In the genomic region with DNA sequence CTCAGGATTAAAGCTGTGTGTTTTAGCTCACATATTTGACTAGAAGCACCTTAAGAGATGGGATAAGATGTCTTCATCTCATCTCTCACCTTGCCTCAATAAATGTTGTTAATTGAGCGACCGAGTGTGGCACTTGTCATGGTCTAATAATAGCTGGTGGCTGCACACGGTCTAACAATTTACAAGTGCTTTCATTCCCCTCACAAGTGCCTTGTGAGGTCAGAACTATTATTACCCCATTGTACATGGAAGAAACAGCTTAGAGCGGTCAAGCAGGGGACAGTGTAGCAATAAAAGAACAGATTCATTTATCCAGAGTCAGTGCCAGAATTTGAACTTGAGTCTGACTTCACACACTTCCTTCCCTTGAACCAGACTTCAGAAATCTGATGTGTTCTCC, we compare ENCODE assay signal across 28 mouse cellular contexts. TPM values are rescaled to one million over a fixed set of nuclear protein-coding genes. Genes with fewer than 3 reads are reported as not detected.
DNase-seq lines count a peak whose midpoint lies in the region; ATAC-seq and TF ChIP-seq lines count a peak whose summit lies in the region.
"Had no signal": no experiment of that assay in that cellular context is flagged by ENCODE, and none has a peak within 500 bp of the region (broad histone marks: within the 10 kb centered on the region; RNA-seq: fewer than 3 reads in every experiment).

No protein-coding gene starts in this region.

- intact Hi-C loops in gastrocnemius, adult 2 months (cut with DNase I): no loop called here

- H3K4me3 ChIP-seq in gastrocnemius, adult 2 months: no peak overlapping the region
- H3K4me3 ChIP-seq in lung, postnatal 0 days (ENCODE audit: low read depth, low read length): no peak overlapping the region
- no peak overlapping the region for H3K4me3 ChIP-seq in lung, adult 2 months (replicated peaks; ENCODE audit: extremely low read depth, low read depth, low read length)
- H3K4me3 ChIP-seq in heart, embryonic 14.5 days (ENCODE audit: control insufficient read depth in 1 of 2, insufficient read depth in 1 of 2, low read depth in 1 of 2, low read length in 2 of 2): no peak overlapping the region
- H3K4me3 ChIP-seq in myocyte: no peak overlapping the region
- H3K4me3 ChIP-seq: embryonic facial prominence, embryonic 13.5 days; forebrain, embryonic 10.5 days; liver, embryonic 12.5 days; megakaryocyte, embryonic 14.5 days; midbrain, embryonic 12.5 days; neural tube, embryonic 13.5 days had no signal

- H3K79me2 ChIP-seq in myocyte (ENCODE audit: control insufficient read depth, insufficient read depth): peaks cover 25% of the 10 kb centered on the region

- no peak for DNase-seq in gastrocnemius, adult 2 months
- DNase-seq in gastrocnemius, postnatal 25 days: no peak
- peak; percentile 67 for DNase-seq in lung, postnatal 0 days (ENCODE audit: low spot score)
- no peak for DNase-seq in lung, adult 2 months
- DNase-seq in layer of hippocampus, adult 11-12 months (ENCODE audit: low spot score): no peak
- DNase-seq in kidney, adult 9 months: no peak
- DNase-seq: adrenal gland, postnatal 14 days; gastrocnemius, postnatal 10 days; kidney, adult 18-20 months; kidney, postnatal 36 days; layer of hippocampus, postnatal 36 days; left cerebral cortex, postnatal 4 days; liver, postnatal 0 days; lung, postnatal 14 days; thymus, adult 2 months; thymus, postnatal 36 days had no signal

- no peak for TF ChIP-seq CTCF in gastrocnemius, adult 2 months (IDR thresholded peaks at IDR 0.05)
- no peak for TF ChIP-seq CTCF in lung, postnatal 0 days (IDR thresholded peaks at IDR 0.05)
- TF ChIP-seq CTCF in lung, adult 2 months (IDR thresholded peaks at IDR 0.05; ENCODE audit: insufficient read depth, low read length): no peak

- H3K36me3 ChIP-seq in lung, postnatal 0 days (ENCODE audit: insufficient read depth, low read length): peaks cover 15% of the 10 kb centered on the region
- H3K36me3 ChIP-seq in heart, embryonic 14.5 days (ENCODE audit: control insufficient read depth, insufficient read depth, low read length): peaks cover 84% of the 10 kb centered on the region
- H3K36me3 ChIP-seq in myocyte (ENCODE audit: control insufficient read depth, insufficient read depth): peaks cover 68% of the 10 kb centered on the region
- H3K36me3 ChIP-seq: neural tube, embryonic 13.5 days had no signal

- TF ChIP-seq EP300 in lung, postnatal 0 days (IDR thresholded peaks at IDR 0.05): no peak

- H3K9ac ChIP-seq in lung, postnatal 0 days (replicated peaks; ENCODE audit: low read depth): no peak overlapping the region
- peak overlapping the region; percentile 51 for H3K9ac ChIP-seq in heart, embryonic 14.5 days (ENCODE audit: low read length)
- H3K9ac ChIP-seq: embryonic facial prominence, embryonic 13.5 days; liver, embryonic 12.5 days; liver, postnatal 0 days; midbrain, embryonic 12.5 days; neural tube, embryonic 13.5 days had no signal

- H3K9me3 ChIP-seq in lung, postnatal 0 days (ENCODE audit: low read length): no peaks in the 10 kb centered on the region
- no peaks in the 10 kb centered on the region for H3K9me3 ChIP-seq in heart, embryonic 14.5 days (ENCODE audit: control insufficient read depth, low read length)
- H3K9me3 ChIP-seq: embryonic facial prominence, embryonic 13.5 days; forebrain, embryonic 10.5 days; liver, embryonic 12.5 days; megakaryocyte, embryonic 14.5 days; midbrain, embryonic 12.5 days; neural tube, embryonic 13.5 days had no signal

- H3K4me1 ChIP-seq in lung, postnatal 0 days (ENCODE audit: insufficient read depth, low read depth, low read length): no peaks in the 10 kb centered on the region
- peaks cover 6% of the 10 kb centered on the region; the same call in 1 of the 2 replicates for H3K4me1 ChIP-seq in lung, adult 2 months (ENCODE audit: control insufficient read depth, insufficient read depth, low read length)
- H3K4me1 ChIP-seq in heart, embryonic 14.5 days (ENCODE audit: control insufficient read depth in 2 of 2, insufficient read depth in 2 of 2, low read length in 2 of 2): peaks cover 51 to 63% of the 10 kb centered on the region in 2 experiments
- H3K4me1 ChIP-seq: midbrain, embryonic 12.5 days had no signal

- TF ChIP-seq POLR2A in lung, adult 2 months (IDR thresholded peaks at IDR 0.05; ENCODE audit: borderline replicate concordance, extremely low read depth, low read depth, low read length): no peak
- no peak for TF ChIP-seq POLR2A in myocyte (IDR thresholded peaks at IDR 0.05; ENCODE audit: insufficient read length, low read depth)

- no peaks in the 10 kb centered on the region for H3K27me3 ChIP-seq in lung, postnatal 0 days (replicated peaks; ENCODE audit: insufficient read depth, low read length)
- no peaks in the 10 kb centered on the region for H3K27me3 ChIP-seq in heart, embryonic 14.5 days (ENCODE audit: control insufficient read depth, insufficient read depth, low read length)
- H3K27me3 ChIP-seq in myocyte (ENCODE audit: control insufficient read depth, insufficient read depth, insufficient read length): no peaks in the 10 kb centered on the region
- H3K27me3 ChIP-seq: embryonic facial prominence, embryonic 13.5 days; liver, embryonic 12.5 days; megakaryocyte, embryonic 14.5 days; midbrain, embryonic 12.5 days; neural tube, embryonic 13.5 days had no signal

- H3ac ChIP-seq in myocyte (ENCODE audit: control insufficient read depth, insufficient read length): no peak overlapping the region

- H3K27ac ChIP-seq in gastrocnemius, adult 2 months: peak overlapping the region; percentile 32; the same call in 1 of the 2 replicates
- no peak overlapping the region for H3K27ac ChIP-seq in lung, postnatal 0 days (ENCODE audit: low read length)
- peak overlapping the region; percentile 95 to 99 for H3K27ac ChIP-seq in heart, embryonic 14.5 days (replicated peaks in 1 of 2; ENCODE audit: control insufficient read depth in 1 of 2, insufficient read depth in 1 of 2, low read depth in 2 of 2, low read length in 2 of 2)
- H3K27ac ChIP-seq: embryonic facial prominence, embryonic 13.5 days; forebrain, embryonic 10.5 days; liver, embryonic 12.5 days; midbrain, embryonic 12.5 days; neural tube, embryonic 13.5 days had no signal

- ATAC-seq in lung, postnatal 0 days: peak; percentile 69
- ATAC-seq in heart, embryonic 14.5 days (ENCODE audit: insufficient number of reproducible peaks, insufficient read depth, low FRiP score, low read depth): peak; percentile 78
- ATAC-seq: forebrain, embryonic 16.5 days; hindbrain, embryonic 16.5 days; liver, embryonic 12.5 days; liver, postnatal 0 days had no signal

- WGBS in lung, postnatal 0 days: 53% methylated on average over 4 of the region's 4 CpGs
- WGBS in lung, adult 2 months: 56% methylated on average over 4 of the region's 4 CpGs
- 18% methylated on average over 4 of the region's 4 CpGs for WGBS in heart, embryonic 14.5 days

- H3K4me2 ChIP-seq in lung, postnatal 0 days (replicated peaks; ENCODE audit: low read depth, low read length): no peak overlapping the region
- H3K4me2 ChIP-seq in heart, embryonic 14.5 days (ENCODE audit: low read length): peak overlapping the region; percentile 31; the same call in 1 of the 2 replicates
- H3K4me2 ChIP-seq in myocyte (ENCODE audit: low read depth): peak overlapping the region; percentile 28
- H3K4me2 ChIP-seq: embryonic facial prominence, embryonic 13.5 days; liver, embryonic 12.5 days; midbrain, embryonic 12.5 days; neural tube, embryonic 13.5 days had no signal

TF ChIP-seq in myocyte, 11 proteins besides CTCF, POLR2A, EP300 and RAD21:
- TF ChIP-seq CEBPB (IDR thresholded peaks at IDR 0.05; ENCODE audit: insufficient read depth, poor library complexity, severe bottlenecking): no peak
- TF ChIP-seq REST (IDR thresholded peaks at IDR 0.05; ENCODE audit: insufficient read depth, insufficient read length): no peak
- no peak for TF ChIP-seq SRF (IDR thresholded peaks at IDR 0.05; ENCODE audit: control insufficient read depth, insufficient read length, low read depth)
- TF ChIP-seq TCF12 (IDR thresholded peaks at IDR 0.05; ENCODE audit: insufficient read depth, poor library complexity, severe bottlenecking): no peak
- no peak for TF ChIP-seq TCF3 (IDR thresholded peaks at IDR 0.05; ENCODE audit: insufficient read length, low read depth)
- no peak for TF ChIP-seq E2F4 (IDR thresholded peaks at IDR 0.05; ENCODE audit: insufficient read depth)
- TF ChIP-seq POLR2AphosphoS2 (IDR thresholded peaks at IDR 0.05; ENCODE audit: insufficient read length, low read depth): no peak
- TF ChIP-seq USF1 (IDR thresholded peaks at IDR 0.05; ENCODE audit: low read depth): no peak
- TF ChIP-seq MAX (IDR thresholded peaks at IDR 0.05; ENCODE audit: low read depth): no peak
- TF ChIP-seq MYOG (IDR thresholded peaks at IDR 0.05; ENCODE audit: control insufficient read depth in 1 of 3, insufficient read depth in 1 of 3, insufficient read length in 2 of 3, low read depth in 2 of 3): no peak
- no peak for TF ChIP-seq MYOD1 (IDR thresholded peaks at IDR 0.05; ENCODE audit: control insufficient read depth in 1 of 3, insufficient read length in 2 of 3, low read depth in 2 of 3)

RNA-seq across cellular contexts. Expression of gene Itga5, which starts 11.1 kb away (rescaled TPM):
- 1 to 10 TPM; 5.0 to 10.0 TPM for total RNA-seq in gastrocnemius, adult 2 months (2021)
- 10 to 100 TPM in 1 of 2 experiments, 1 to 10 TPM in 1; 9.5 to 15.2 TPM for total RNA-seq in gastrocnemius, postnatal 25 days (2021)
- polyA plus RNA-seq in lung, postnatal 0 days (2015; fragmentation: Nextera tagmentation; extraction: Ambion mirVana): 30.0 and 31.2 TPM in 2 replicates
- 34.3 and 35.9 TPM in 2 replicates for polyA plus RNA-seq in lung, adult 2 months (2012; rRNA removed)
- 76.2 and 77.2 TPM in 2 replicates for polyA plus RNA-seq in heart, embryonic 14.5 days (2014; fragmentation: Nextera tagmentation; extraction: Ambion mirVana)
- 162 TPM for polyA plus RNA-seq in myocyte (2012; fragmentation: generic; extraction: Trizol)

RNA-seq across cellular contexts. Expression of gene Zfp385a, which starts 15.5 kb away (rescaled TPM):
- total RNA-seq in gastrocnemius, adult 2 months (2021): 10 to 100 TPM in 1 of 2 experiments, 1 to 10 TPM in 1; 8.0 to 13.0 TPM
- total RNA-seq in gastrocnemius, postnatal 25 days (2021): 10 to 100 TPM; 17.0 to 77.5 TPM
- 5.0 and 6.5 TPM in 2 replicates for polyA plus RNA-seq in lung, postnatal 0 days (2015; fragmentation: Nextera tagmentation; extraction: Ambion mirVana)
- polyA plus RNA-seq in lung, adult 2 months (2012; rRNA removed): 9.9 and 11.7 TPM in 2 replicates
- polyA plus RNA-seq in heart, embryonic 14.5 days (2014; fragmentation: Nextera tagmentation; extraction: Ambion mirVana): 8.1 and 9.1 TPM in 2 replicates
- 35.6 TPM for polyA plus RNA-seq in myocyte (2012; fragmentation: generic; extraction: Trizol)

RNA-seq across cellular contexts. Expression of gene Gpr84, which starts 45.0 kb away (rescaled TPM):
- not detected for total RNA-seq in gastrocnemius, adult 2 months (2021)
- not detected for total RNA-seq in gastrocnemius, postnatal 25 days (2021)
- 0.67 and 2.2 TPM in 2 replicates for polyA plus RNA-seq in lung, postnatal 0 days (2015; fragmentation: Nextera tagmentation; extraction: Ambion mirVana)
- polyA plus RNA-seq in lung, adult 2 months (2012; rRNA removed): 0.08 and 0.22 TPM in 2 replicates
- 0.11 and 0.24 TPM in 2 replicates for polyA plus RNA-seq in heart, embryonic 14.5 days (2014; fragmentation: Nextera tagmentation; extraction: Ambion mirVana)
- 0.05 TPM for polyA plus RNA-seq in myocyte (2012; fragmentation: generic; extraction: Trizol)
- total RNA-seq: adrenal gland, postnatal 14 days; common myeloid progenitor, adult 5-6 weeks; heart, adult 18-20 months had no signal
